Mouse (Mus musculus) forebrain, embryonic 13.5 days (tissue): ENCODE data around the gene Uhrf1bp1. TPM values are rescaled to one million over a fixed set of nuclear protein-coding genes. Genes with fewer than 3 reads are reported as not detected.
A peak's percentile ranks its signal among the peaks of the same experiment; 100 is the strongest.

Source experiments
- ATAC-seq: fragments of 200-750 bp; cut with Nextera tagmentation; 2 replicates; pipeline ENCODE4 v1.8.0; 2017
- H3K27ac ChIP-seq: fragments of 300-500 bp; sonication (generic); 2 replicates; pipeline ENCODE4 v1.5.1; 2015; ENCODE audit warnings: inconsistent platforms, mild to moderate bottlenecking, moderate library complexity
- H3K27me3 ChIP-seq: fragments of 300-500 bp; sonication (generic); 2 replicates; pipeline ENCODE4 v1.6.1; 2015; ENCODE audit warnings: mild to moderate bottlenecking, inconsistent platforms
- H3K36me3 ChIP-seq: fragments of 300-500 bp; sonication (generic); 2 replicates; pipeline ENCODE4 v1.6.1; 2015; ENCODE audit warnings: mild to moderate bottlenecking, inconsistent platforms; ENCODE audit not compliant: poor library complexity, severe bottlenecking
- H3K4me1 ChIP-seq: fragments of 300-500 bp; sonication (generic); 2 replicates; pipeline ENCODE4 v1.6.1; 2015; ENCODE audit warnings: inconsistent platforms
- H3K4me2 ChIP-seq: fragments of 300-500 bp; sonication (generic); 2 replicates; pipeline ENCODE4 v1.6.1; 2015; ENCODE audit warnings: inconsistent platforms, mild to moderate bottlenecking, moderate library complexity
- H3K4me3 ChIP-seq: fragments of 300-500 bp; sonication (generic); 2 replicates; pipeline ENCODE4 v1.5.1; 2015; ENCODE audit warnings: mild to moderate bottlenecking, inconsistent platforms
- H3K9ac ChIP-seq: fragments of 300-500 bp; sonication (generic); 2 replicates; pipeline ENCODE4 v1.6.1; 2015; ENCODE audit warnings: mild to moderate bottlenecking, inconsistent platforms
- H3K9me3 ChIP-seq: fragments of 300-500 bp; sonication (generic); replicated peaks from 2 replicates; pipeline ENCODE4 v1.6.1; 2016; ENCODE audit warnings: inconsistent platforms
- WGBS: fragments of 180-500 bp; shearing (Covaris S2); methylation state at CpG from one replicate; pipeline ENCODE4 v1.1.7; 2015; 5-methylcytosine and 5-hydroxymethylcytosine counted together
- polyA plus RNA-seq: library from polyadenylated mRNA; unstranded; fragments of >200 nt; fragmentation: Nextera tagmentation; extraction: Ambion mirVana; gene quantifications from 2 replicates; pipeline ENCODE4 v1.2.1, GENCODE M21; 2015

The Uhrf1bp1 gene
- polyA plus RNA-seq, 1 experiment from 2014 or later = 4.7 TPM

- peaks cover 36% of the 10 kb centered on the region for H3K4me1 ChIP-seq
- no peaks in the 10 kb centered on the region for H3K36me3 ChIP-seq
- no peak overlapping the region for H3K27ac ChIP-seq
- H3K9ac ChIP-seq = no peak overlapping the region
- no peak overlapping the region for H3K4me3 ChIP-seq
- no peak for ATAC-seq
- H3K4me2 ChIP-seq = no peak overlapping the region
- no peaks in the 10 kb centered on the region for H3K27me3 ChIP-seq
- 89% methylated on average over 4 of the region's 4 CpGs for WGBS
- no peaks in the 10 kb centered on the region for H3K9me3 ChIP-seq
These were observed 85.9 kb downstream of the Uhrf1bp1 start for GRCm38 (mm10) chr17:27942131-27942530.

- Histone ChIP-seq H3K4me2 (0 out of 2 replicates have a peak overlapping the region, but pooled peaks have one; percentile 7), H3K27me3 (no peaks in the 10 kb centered on the region), H3K27ac (peak overlapping the region; percentile 76), H3K9me3 (no peaks in the 10 kb centered on the region), H3K9ac (no peak overlapping the region), H3K4me3 (no peak overlapping the region), H3K4me1 (peaks cover 22% of the 10 kb centered on the region), H3K36me3 (no peaks in the 10 kb centered on the region)
- ATAC-seq = no peak
- WGBS = 26% methylated on average over 6 of the region's 6 CpGs
These were observed 89.4 kb downstream of the Uhrf1bp1 start for GRCm38 (mm10) chr17:27945546-27946216.

- no peak for ATAC-seq
- Histone ChIP-seq H3K27me3 (no peaks in the 10 kb centered on the region), H3K9me3 (no peaks in the 10 kb centered on the region), H3K4me1 (peaks cover 19% of the 10 kb centered on the region), H3K4me2 (no peak overlapping the region), H3K9ac (no peak overlapping the region), H3K27ac (peak overlapping the region; percentile 76; the same call in 1 of the 2 replicates), H3K4me3 (no peak overlapping the region), H3K36me3 (no peaks in the 10 kb centered on the region)
- 80% methylated on average over 8 of the region's 8 CpGs for WGBS
These were observed 90.1 kb downstream of the Uhrf1bp1 start for GRCm38 (mm10) chr17:27946371-27946770.

GRCm38 (mm10) chr17:27947155-27947554, 90.9 kb downstream of the Uhrf1bp1 start:
- H3K36me3 ChIP-seq = no peaks in the 10 kb centered on the region
- H3K4me3 ChIP-seq = no peak overlapping the region
- no peak for ATAC-seq
- 85% methylated on average over 2 of the region's 2 CpGs for WGBS
- H3K4me2 ChIP-seq = no peak overlapping the region
- H3K27ac ChIP-seq = no peak overlapping the region
- peaks cover 19% of the 10 kb centered on the region for H3K4me1 ChIP-seq
- no peak overlapping the region for H3K9ac ChIP-seq
- no peaks in the 10 kb centered on the region for H3K9me3 ChIP-seq
- no peaks in the 10 kb centered on the region for H3K27me3 ChIP-seq

Other genes with a start within 250 kb of the Uhrf1bp1 start
- gene Nudt3, start 232.9 kb upstream of the Uhrf1bp1 start, polyA plus RNA-seq = 191 and 196 TPM in 2 replicates
- gene RPS10-NUDT3, start 221.2 kb upstream of the Uhrf1bp1 start, polyA plus RNA-seq = not detected in 2 replicates
- gene Rps10, start 219.8 kb upstream of the Uhrf1bp1 start, polyA plus RNA-seq = 659 and 777 TPM in 2 replicates
- gene Pacsin1, start 200.9 kb upstream of the Uhrf1bp1 start, polyA plus RNA-seq = 14.8 and 18.2 TPM in 2 replicates
- gene Spdef, start 127.5 kb upstream of the Uhrf1bp1 start, polyA plus RNA-seq = 0.38 and 0.75 TPM in 2 replicates
- 9.1 and 11.3 TPM in 2 replicates for gene D17Wsu92e, start 35.8 kb upstream of the Uhrf1bp1 start, polyA plus RNA-seq
- gene Snrpc, start 18.3 kb upstream of the Uhrf1bp1 start, polyA plus RNA-seq = 381 and 396 TPM in 2 replicates
- gene Anks1, start 52.9 kb downstream of the Uhrf1bp1 start, polyA plus RNA-seq = 45.2 and 49.8 TPM in 2 replicates
- 83.4 and 87.1 TPM in 2 replicates for gene Taf11, start 53.4 kb downstream of the Uhrf1bp1 start, polyA plus RNA-seq
- 1.4 TPM in 2 replicates for gene Tcp11, start 224.2 kb downstream of the Uhrf1bp1 start, polyA plus RNA-seq